Mouse (Mus musculus) heart, adult 2 months (tissue): ENCODE data around the gene Pskh1. TPM values are rescaled to one million over a fixed set of nuclear protein-coding genes. Genes with fewer than 3 reads are reported as not detected.

Experiments
- DNase-seq, 2 experiments: peaks; one replicate each; pipeline ENCODE4 v3.0.0; 2021
- H3K27ac ChIP-seq: fragments of 200-600 bp; 2 replicates; pipeline ENCODE4 v1.8.1; 2022
- H3K27me3 ChIP-seq: fragments of 200-500 bp; 2 replicates; pipeline ENCODE4 v1.6.1; 2012; ENCODE audit warnings: mild to moderate bottlenecking, low read length, inconsistent platforms, mixed read lengths; ENCODE audit not compliant: control insufficient read depth, insufficient read depth
- H3K36me3 ChIP-seq: fragments of 200-500 bp; 2 replicates; pipeline ENCODE4 v1.6.1; 2012; ENCODE audit warnings: low read length, inconsistent platforms; ENCODE audit not compliant: control insufficient read depth, insufficient read depth
- H3K4me1 ChIP-seq: fragments of 200-500 bp; 2 replicates; pipeline ENCODE4 v1.6.1; 2011; ENCODE audit warnings: low read length; ENCODE audit not compliant: control insufficient read depth, insufficient read depth
- H3K4me3 ChIP-seq: fragments of 200-600 bp; 2 replicates; pipeline ENCODE4 v1.8.1; 2022
- H3K79me2 ChIP-seq: fragments of 200-500 bp; replicated peaks from 2 replicates; pipeline ENCODE4 v1.6.1; 2012; ENCODE audit warnings: mild to moderate bottlenecking, inconsistent platforms, low read length, moderate library complexity, mixed read lengths; ENCODE audit not compliant: control insufficient read depth, insufficient read depth
- H3K9ac ChIP-seq: fragments of 200-500 bp; 2 replicates; pipeline ENCODE4 v1.6.1; 2012; ENCODE audit warnings: low read depth, mild to moderate bottlenecking, control low read depth, inconsistent platforms, low read length, mixed read lengths
- CTCF ChIP-seq: fragments of 200-600 bp; IDR thresholded peaks from 2 replicates; pipeline ENCODE4 v1.8.1; 2022; ENCODE audit warnings: antibody characterized with exemption, mild to moderate bottlenecking, moderate library complexity
- EP300 ChIP-seq: fragments of 200-500 bp; IDR thresholded peaks from 2 replicates; pipeline ENCODE4 v1.6.1; 2011; ENCODE audit warnings: low read depth, low read length, control low read depth; ENCODE audit not compliant: insufficient read depth
- POLR2A ChIP-seq: fragments of 200-500 bp; IDR thresholded peaks from 2 replicates; pipeline ENCODE4 v1.6.1; 2011; ENCODE audit warnings: mild to moderate bottlenecking, low read depth, low read length, control low read depth; ENCODE audit not compliant: insufficient read depth
- WGBS: fragments of 180-500 bp; shearing (Covaris S2); methylation state at CpG from one replicate; pipeline ENCODE4 v1.1.7; 2018; 5-methylcytosine and 5-hydroxymethylcytosine counted together
- intact Hi-C: fragments of 180-260 bp; cut with DNase I; formaldehyde crosslinking; loops from one replicate; pipeline ENCODE4 v1.15.1; 2025
- microRNA-seq, 2 experiments: library from miRNA; unstranded; fragments of <30 nt; microRNA quantifications; one replicate each; pipeline ENCODE4 v1.2.0; 2021
- polyA plus RNA-seq: library from polyadenylated mRNA; depleted of rRNA; stranded (reverse); fragments of >200 nt; gene quantifications from 2 replicates; pipeline ENCODE4 v1.2.3, GENCODE M21; 2012; rRNA removed
- total RNA-seq, 2 experiments: library from RNA; stranded (reverse); gene quantifications; 2 replicates each; pipeline ENCODE4 v1.2.3; 2021

Pskh1 gene
- total and polyA plus RNA-seq, 3 experiments = 16.5 to 28.7 (median 20.8) TPM

- WGBS = 80% methylated on average over 8 of the region's 8 CpGs
- no peak for DNase-seq
- intact Hi-C loops = no loop called here
- H3K27ac ChIP-seq = no peak overlapping the region
- peaks cover 4% of the 10 kb centered on the region for H3K4me1 ChIP-seq
- H3K9ac ChIP-seq = no peak overlapping the region
- no peak overlapping the region for H3K4me3 ChIP-seq
- no peaks in the 10 kb centered on the region for H3K79me2 ChIP-seq
- no peaks in the 10 kb centered on the region for H3K36me3 ChIP-seq
- TF ChIP-seq POLR2A = no peak
- TF ChIP-seq CTCF = no peak
- no peak for TF ChIP-seq EP300
- no peaks in the 10 kb centered on the region for H3K27me3 ChIP-seq
Observed at GRCm38 (mm10) chr8:105971019-105971720, 70.9 kb downstream of the Pskh1 start.

GRCm38 (mm10) chr8:105975363-105975762, 75.1 kb downstream of the Pskh1 start:
- H3K27me3 ChIP-seq = no peaks in the 10 kb centered on the region
- no peak for DNase-seq
- H3K36me3 ChIP-seq = no peaks in the 10 kb centered on the region
- no peak overlapping the region for H3K4me3 ChIP-seq
- H3K9ac ChIP-seq = no peak overlapping the region
- intact Hi-C loops = no loop called here
- H3K27ac ChIP-seq = no peak overlapping the region
- TF ChIP-seq CTCF (no peak), EP300 (no peak), POLR2A (no peak)
- no peaks in the 10 kb centered on the region for H3K79me2 ChIP-seq
- 68% methylated on average over 7 of the region's 7 CpGs for WGBS
- no peaks in the 10 kb centered on the region for H3K4me1 ChIP-seq

DNA sequence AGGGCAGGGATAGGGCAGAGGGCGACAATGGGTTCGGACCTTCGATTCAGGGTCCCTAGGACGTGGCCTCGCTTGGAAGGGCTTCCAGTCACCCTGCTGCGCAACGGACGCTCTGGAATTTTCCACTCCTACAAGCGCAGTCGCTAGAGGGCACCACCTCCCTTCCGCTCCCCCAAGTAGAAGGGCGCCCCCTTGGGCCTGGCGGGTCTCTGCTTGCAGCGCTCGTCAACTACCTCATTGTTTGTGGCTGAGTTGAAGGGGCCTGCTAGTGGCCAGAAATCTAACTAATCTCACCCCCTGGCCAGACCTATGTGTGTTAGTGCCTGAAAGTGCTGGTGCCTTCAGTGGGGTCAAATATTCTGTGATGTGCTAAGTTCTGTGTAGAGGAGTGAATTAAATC, 79.1 kb downstream of the Pskh1 start, which contains the start of gene Dpep3:
Dpep3 (minus strand) TSS at position 105 of the 400 bp plus-strand sequence.
- WGBS = 90% methylated on average over 15 of the region's 15 CpGs
- H3K27ac ChIP-seq = no peak within 1 kb of the TSS
- TF ChIP-seq CTCF (0 out of 2 replicates have a peak, but pooled peaks have one; percentile 11), EP300 (no peak), POLR2A (no peak)
- no peaks in the 10 kb centered on the region for H3K79me2 ChIP-seq
- no peak for DNase-seq
- intact Hi-C loops = no loop called here
- H3K27me3 ChIP-seq = no peaks in the 10 kb centered on the region
- H3K4me1 ChIP-seq = no peaks in the 10 kb centered on the region
- H3K36me3 ChIP-seq = no peaks in the 10 kb centered on the region
- H3K4me3 ChIP-seq = no peak within 1 kb of the TSS
- no peak within 1 kb of the TSS for H3K9ac ChIP-seq

DNA sequence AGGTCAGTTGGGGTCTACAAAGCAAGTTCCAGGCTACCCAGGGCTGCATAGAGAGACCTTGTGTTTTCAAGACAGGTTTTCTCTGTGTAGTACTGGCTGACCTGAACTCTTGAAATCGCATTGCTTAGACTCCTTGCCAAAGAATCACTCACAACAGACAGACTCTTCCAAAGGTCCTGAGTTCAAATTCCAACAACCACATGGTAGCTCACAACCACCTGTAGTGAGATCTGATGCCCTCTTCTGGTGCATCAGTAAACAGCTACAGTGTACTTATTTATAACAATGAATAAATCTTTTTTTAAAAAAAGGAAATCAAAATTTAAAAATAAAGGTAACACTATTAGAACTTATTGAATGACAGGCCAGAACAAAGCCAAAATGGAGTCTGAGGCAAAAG, 80.9 kb downstream of the Pskh1 start:
- intact Hi-C loops = no loop called here
- no peaks in the 10 kb centered on the region for H3K36me3 ChIP-seq
- H3K9ac ChIP-seq = no peak overlapping the region
- no peaks in the 10 kb centered on the region for H3K27me3 ChIP-seq
- H3K4me1 ChIP-seq = no peaks in the 10 kb centered on the region
- no peak overlapping the region for H3K4me3 ChIP-seq
- WGBS = 92% methylated on average over 1 of the region's 1 CpGs
- DNase-seq = no peak
- H3K79me2 ChIP-seq = no peaks in the 10 kb centered on the region
- H3K27ac ChIP-seq = no peak overlapping the region
- TF ChIP-seq CTCF (peak; percentile 45), EP300 (no peak)

Small RNA genes within 50 kb of the gene (microRNA-seq; reads per million reads assigned to microRNA genes)
- 0 to 0.56 reads per million in 2 experiments for gene Mir7074

Other genes starting within 250 kb of the Pskh1 start
- under 1 TPM; 0.16 to 0.25 TPM for gene Carmil2, start 214.2 kb upstream of the Pskh1 start, total RNA-seq
- 0.29 and 1.4 TPM in 2 replicates for gene Carmil2, start 214.2 kb upstream of the Pskh1 start, polyA plus RNA-seq
- 10 to 100 TPM in 1 of 2 experiments, 1 to 10 TPM in 1; 10.0 to 11.1 TPM for gene Acd, start 199.3 kb upstream of the Pskh1 start, total RNA-seq
- gene Acd, start 199.3 kb upstream of the Pskh1 start, polyA plus RNA-seq = 19.7 and 22.3 TPM in 2 replicates
- 1 to 10 TPM; 5.5 to 6.8 TPM for gene Pard6a, start 199.3 kb upstream of the Pskh1 start, total RNA-seq
- gene Pard6a, start 199.3 kb upstream of the Pskh1 start, polyA plus RNA-seq = 12.0 and 18.6 TPM in 2 replicates
- not detected for gene 4933405L10Rik, start 192.8 kb upstream of the Pskh1 start, total RNA-seq
- not detected in 2 replicates for gene 4933405L10Rik, start 192.8 kb upstream of the Pskh1 start, polyA plus RNA-seq
- gene Enkd1, start 192.2 kb upstream of the Pskh1 start, total RNA-seq = 1 to 10 TPM; 1.4 to 1.9 TPM
- 2.0 and 2.2 TPM in 2 replicates for gene Enkd1, start 192.2 kb upstream of the Pskh1 start, polyA plus RNA-seq
- gene Gfod2, start 141.8 kb upstream of the Pskh1 start, total RNA-seq = 1 to 10 TPM; 3.7 TPM
- 2.3 and 3.0 TPM in 2 replicates for gene Gfod2, start 141.8 kb upstream of the Pskh1 start, polyA plus RNA-seq
- gene Ranbp10, start 73.1 kb upstream of the Pskh1 start, total RNA-seq = 10 to 100 TPM; 18.0 to 18.5 TPM
- gene Ranbp10, start 73.1 kb upstream of the Pskh1 start, polyA plus RNA-seq = 20.0 and 22.3 TPM in 2 replicates
- not detected for gene Tsnaxip1, start 72.7 kb upstream of the Pskh1 start, total RNA-seq
- gene Tsnaxip1, start 72.7 kb upstream of the Pskh1 start, polyA plus RNA-seq = 0.20 TPM in 1 of 2 replicates, not detected in the other
- 1 to 10 TPM; 2.3 to 2.7 TPM for gene Cenpt, start 47.2 kb upstream of the Pskh1 start, total RNA-seq
- gene Cenpt, start 47.2 kb upstream of the Pskh1 start, polyA plus RNA-seq = 6.0 and 6.4 TPM in 2 replicates
- gene Thap11, start 45.3 kb upstream of the Pskh1 start, total RNA-seq = 10 to 100 TPM; 26.8 to 30.1 TPM
- 33.0 and 42.2 TPM in 2 replicates for gene Thap11, start 45.3 kb upstream of the Pskh1 start, polyA plus RNA-seq
- 10 to 100 TPM; 35.5 to 39.8 TPM for gene Nutf2, start 39.9 kb upstream of the Pskh1 start, total RNA-seq
- gene Nutf2, start 39.9 kb upstream of the Pskh1 start, polyA plus RNA-seq = 56.1 and 67.7 TPM in 2 replicates
- 10 to 100 TPM; 23.2 to 25.4 TPM for gene Edc4, start 19.6 kb upstream of the Pskh1 start, total RNA-seq
- 42.4 and 47.6 TPM in 2 replicates for gene Edc4, start 19.6 kb upstream of the Pskh1 start, polyA plus RNA-seq
- under 1 TPM; 0.41 to 0.57 TPM for gene Nrn1l, start 6.9 kb upstream of the Pskh1 start, total RNA-seq
- gene Nrn1l, start 6.9 kb upstream of the Pskh1 start, polyA plus RNA-seq = 1.0 and 1.6 TPM in 2 replicates
- gene Ctrl, start 33.4 kb downstream of the Pskh1 start, total RNA-seq = under 1 TPM in 1 of 2 experiments, not detected in 1; 0.32 TPM
- gene Ctrl, start 33.4 kb downstream of the Pskh1 start, polyA plus RNA-seq = 0.88 and 1.9 TPM in 2 replicates
- 10 to 100 TPM; 58.1 to 68.1 TPM for gene Psmb10, start 38.0 kb downstream of the Pskh1 start, total RNA-seq
- 95.9 and 96.5 TPM in 2 replicates for gene Psmb10, start 38.0 kb downstream of the Pskh1 start, polyA plus RNA-seq
- gene Lcat, start 42.9 kb downstream of the Pskh1 start, total RNA-seq = under 1 TPM; 0.70 to 0.84 TPM
- gene Lcat, start 42.9 kb downstream of the Pskh1 start, polyA plus RNA-seq = 3.9 and 4.1 TPM in 2 replicates
- gene Slc12a4, start 65.7 kb downstream of the Pskh1 start, total RNA-seq = 10 to 100 TPM; 35.0 to 38.1 TPM
- gene Slc12a4, start 65.7 kb downstream of the Pskh1 start, polyA plus RNA-seq = 54.6 and 73.4 TPM in 2 replicates
- not detected for gene Dpep3, start 79.0 kb downstream of the Pskh1 start, total RNA-seq
- 0.23 and 0.26 TPM in 2 replicates for gene Dpep3, start 79.0 kb downstream of the Pskh1 start, polyA plus RNA-seq
- gene Dus2, start 90.9 kb downstream of the Pskh1 start, total RNA-seq = 1 to 10 TPM; 9.1 to 9.4 TPM
- gene Dus2, start 90.9 kb downstream of the Pskh1 start, polyA plus RNA-seq = 7.8 and 11.9 TPM in 2 replicates
- gene Dpep2nb, start 105.5 kb downstream of the Pskh1 start, total RNA-seq = not detected
- not detected in 2 replicates for gene Dpep2nb, start 105.5 kb downstream of the Pskh1 start, polyA plus RNA-seq
- gene Ddx28, start 111.4 kb downstream of the Pskh1 start, total RNA-seq = 10 to 100 TPM in 1 of 2 experiments, 1 to 10 TPM in 1; 9.2 to 10.0 TPM
- 5.7 and 6.3 TPM in 2 replicates for gene Ddx28, start 111.4 kb downstream of the Pskh1 start, polyA plus RNA-seq
- gene Nfatc3, start 158.4 kb downstream of the Pskh1 start, total RNA-seq = 10 to 100 TPM; 18.9 to 19.2 TPM
- 12.2 and 21.8 TPM in 2 replicates for gene Nfatc3, start 158.4 kb downstream of the Pskh1 start, polyA plus RNA-seq
- gene Esrp2, start 236.5 kb downstream of the Pskh1 start, total RNA-seq = under 1 TPM; 0.31 to 0.52 TPM
- 0.29 and 1.1 TPM in 2 replicates for gene Esrp2, start 236.5 kb downstream of the Pskh1 start, polyA plus RNA-seq
- 1 to 10 TPM; 6.5 to 8.6 TPM for gene Pla2g15, start 250.0 kb downstream of the Pskh1 start, total RNA-seq
- 8.0 and 8.4 TPM in 2 replicates for gene Pla2g15, start 250.0 kb downstream of the Pskh1 start, polyA plus RNA-seq